Mouse (Mus musculus) heart, postnatal 0 days (tissue): ENCODE results near the gene Zfp619. TPM values are rescaled to one million over a fixed set of nuclear protein-coding genes. Genes with fewer than 3 reads are reported as not detected.

ENCODE experiments used
- polyA plus RNA-seq: library from polyadenylated mRNA; unstranded; fragments of >200 nt; fragmentation: Nextera tagmentation; extraction: Ambion mirVana; gene quantifications from 2 replicates; pipeline ENCODE4 v1.2.1, GENCODE M21; 2015
- total RNA-seq: library from RNA; depleted of rRNA; stranded (reverse); fragments of >200 nt; gene quantifications from 2 replicates; pipeline ENCODE4 v1.2.3, GENCODE M21; 2014; ENCODE audit warnings: low replicate concordance; rRNA removed

Gene Zfp619
- total and polyA plus RNA-seq, 2 experiments from 2014 or later = 0.72 to 4.1 TPM

Other genes starting within 250 kb of the Zfp619 start
- not detected in 2 replicates for gene Gm5114, start 104.6 kb upstream of the Zfp619 start, total RNA-seq
- not detected in 2 replicates for gene Gm5114, start 104.6 kb upstream of the Zfp619 start, polyA plus RNA-seq